Mouse (Mus musculus): Measurements from ENCODE around the gene Vmn1r206. TPM values are rescaled to one million over a fixed set of nuclear protein-coding genes. Genes with fewer than 3 reads are reported as not detected.
"Not testable (repeated sequence)": the region's sequence is repeated elsewhere in the genome, so short reads cannot be mapped to it uniquely, and the experiment has no call there.

Gene Vmn1r206
- polyA plus RNA-seq (2015; fragmentation: Nextera tagmentation; extraction: Ambion mirVana): not detected in 2 replicates

GRCm38 (mm10) chr13:22624151-22624550 is at the start of gene Vmn1r206:
Gene Vmn1r206 (minus strand): TSS chr13:22624251.
- not testable (repeated sequence) for H3K36me3 ChIP-seq; H3K9me3 ChIP-seq; H3K4me3 ChIP-seq; H3K9ac ChIP-seq; ATAC-seq (ENCODE audit: insufficient number of reproducible peaks, low FRiP score, low TSS enrichment, low read depth); H3K4me2 ChIP-seq; H3K27ac ChIP-seq; H3K27me3 ChIP-seq; H3K4me1 ChIP-seq

- H3K4me2 ChIP-seq: no peak within 1 kb of the TSS
- no peak within 1 kb of the TSS for H3K4me3 ChIP-seq
- no peaks in the 10 kb centered on the region for H3K36me3 ChIP-seq
- H3K9ac ChIP-seq: no peak within 1 kb of the TSS
- H3K9me3 ChIP-seq: no peaks in the 10 kb centered on the region
- no peaks in the 10 kb centered on the region for H3K4me1 ChIP-seq
- WGBS: 84% methylated on average over 3 of the region's 3 CpGs
- no peak within 1 kb of the TSS for H3K27ac ChIP-seq
- H3K27me3 ChIP-seq: no peaks in the 10 kb centered on the region
- ATAC-seq (ENCODE audit: insufficient number of reproducible peaks, low FRiP score, low TSS enrichment, low read depth): no peak
These were observed 31.2 kb downstream of the Vmn1r206 start, which contains the start of gene Vmn1r205 for GRCm38 (mm10) chr13:22592900-22593299. Gene Vmn1r205 (minus strand): TSS chr13:22593000.

- ATAC-seq (ENCODE audit: insufficient number of reproducible peaks, low FRiP score, low TSS enrichment, low read depth); H3K4me3 ChIP-seq; H3K4me1 ChIP-seq; H3K9ac ChIP-seq; H3K27me3 ChIP-seq; H3K9me3 ChIP-seq; H3K36me3 ChIP-seq; H3K27ac ChIP-seq; H3K4me2 ChIP-seq: not testable (repeated sequence)
- 82% methylated on average over 14 of the region's 14 CpGs for WGBS
These were observed 40.7 kb downstream of the Vmn1r206 start for GRCm38 (mm10) chr13:22583336-22583735.

- not testable (repeated sequence) for H3K9ac ChIP-seq; ATAC-seq (ENCODE audit: insufficient number of reproducible peaks, low FRiP score, low TSS enrichment, low read depth); H3K4me3 ChIP-seq; H3K27me3 ChIP-seq; H3K9me3 ChIP-seq; H3K4me1 ChIP-seq; H3K27ac ChIP-seq; H3K36me3 ChIP-seq; H3K4me2 ChIP-seq
- 71% methylated on average over 3 of the region's 3 CpGs for WGBS
These were observed 49.1 kb downstream of the Vmn1r206 start for GRCm38 (mm10) chr13:22574911-22575310.

Other genes starting within 250 kb of the Vmn1r206 start
- not detected in 2 replicates for gene Vmn1r199, start 244.4 kb downstream of the Vmn1r206 start, polyA plus RNA-seq (2015; fragmentation: Nextera tagmentation; extraction: Ambion mirVana)
- gene Vmn1r200, start 233.9 kb downstream of the Vmn1r206 start, polyA plus RNA-seq (2015; fragmentation: Nextera tagmentation; extraction: Ambion mirVana): not detected in 2 replicates
- gene Vmn1r201, start 152.3 kb downstream of the Vmn1r206 start, polyA plus RNA-seq (2015; fragmentation: Nextera tagmentation; extraction: Ambion mirVana): not detected in 2 replicates
- gene Vmn1r202, start 118.9 kb downstream of the Vmn1r206 start, polyA plus RNA-seq (2015; fragmentation: Nextera tagmentation; extraction: Ambion mirVana): not detected in 2 replicates
- gene Vmn1r203, start 106.1 kb downstream of the Vmn1r206 start, polyA plus RNA-seq (2015; fragmentation: Nextera tagmentation; extraction: Ambion mirVana): not detected in 2 replicates
- not detected in 2 replicates for gene Vmn1r204, start 71.1 kb downstream of the Vmn1r206 start, polyA plus RNA-seq (2015; fragmentation: Nextera tagmentation; extraction: Ambion mirVana)
- not detected in 2 replicates for gene Vmn1r205, start 31.3 kb downstream of the Vmn1r206 start, polyA plus RNA-seq (2015; fragmentation: Nextera tagmentation; extraction: Ambion mirVana)
- gene Vmn1r207-ps, start 105.4 kb upstream of the Vmn1r206 start, polyA plus RNA-seq (2015; fragmentation: Nextera tagmentation; extraction: Ambion mirVana): not detected in 2 replicates
- not detected in 2 replicates for gene Vmn1r208, start 153.1 kb upstream of the Vmn1r206 start, polyA plus RNA-seq (2015; fragmentation: Nextera tagmentation; extraction: Ambion mirVana)
- gene Vmn1r209, start 185.4 kb upstream of the Vmn1r206 start, polyA plus RNA-seq (2015; fragmentation: Nextera tagmentation; extraction: Ambion mirVana): not detected in 2 replicates
- not detected in 2 replicates for gene Vmn1r210, start 207.1 kb upstream of the Vmn1r206 start, polyA plus RNA-seq (2015; fragmentation: Nextera tagmentation; extraction: Ambion mirVana)
- gene Vmn1r211, start 233.3 kb upstream of the Vmn1r206 start, polyA plus RNA-seq (2015; fragmentation: Nextera tagmentation; extraction: Ambion mirVana): not detected in 2 replicates

All from limb, embryonic 15.5 days (tissue).